Mouse (Mus musculus): ENCODE results near the gene Bpifa2.
"Not testable (repeated sequence)": the region's sequence is repeated elsewhere in the genome, so short reads cannot be mapped to it uniquely, and the experiment has no call there.

The Bpifa2 gene

DNA sequence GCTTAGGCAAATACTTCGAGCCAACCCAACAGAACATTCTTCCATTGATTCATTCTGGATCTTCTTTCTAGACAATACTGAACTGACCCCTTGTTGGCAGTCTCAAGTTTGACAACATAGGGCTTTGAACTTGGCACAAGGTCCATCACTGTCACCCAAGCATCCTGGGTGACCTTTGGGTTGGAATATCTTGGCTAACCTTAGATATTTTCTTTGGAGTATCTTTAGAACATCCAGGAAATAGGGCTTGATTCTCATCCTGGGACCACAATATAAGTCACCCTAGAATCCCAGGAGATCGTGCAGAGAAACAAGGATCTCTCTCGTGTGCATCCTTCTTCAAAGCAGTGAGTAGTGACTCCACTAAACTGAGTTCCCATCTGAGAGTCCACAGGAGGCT is at the start of gene Bpifa2:
Bpifa2 (plus strand) TSS at position 301 of the 400 bp plus-strand sequence.
- no peak for DNase-seq (ENCODE audit: low read depth, low spot score)

DNA sequence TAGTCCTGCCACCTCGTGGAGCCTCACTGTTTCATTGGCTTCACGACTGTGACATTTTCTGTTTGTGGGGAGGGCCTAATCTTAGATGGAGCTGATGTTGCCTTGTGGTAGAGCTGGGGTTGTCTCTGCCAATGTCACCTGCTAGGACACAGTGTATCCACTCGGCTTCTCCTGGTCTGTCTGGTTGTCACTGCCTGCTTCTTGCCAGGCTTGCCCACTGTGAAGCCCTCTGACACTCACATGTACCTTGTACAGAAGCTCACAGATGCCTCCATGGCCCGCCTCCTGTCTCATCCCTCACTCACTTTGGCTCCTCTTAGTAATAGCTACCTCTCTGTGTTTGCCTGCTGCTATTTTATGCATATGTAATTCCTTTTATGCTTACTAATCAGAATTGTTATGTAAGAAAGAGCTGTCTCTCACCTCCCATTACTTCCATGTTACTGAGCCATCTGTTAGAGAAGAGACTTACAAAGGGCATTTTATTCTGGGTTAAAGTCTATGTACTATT is 45.2 kb upstream of the Bpifa2 start:
- DNase-seq (ENCODE audit: low read depth, low spot score) = no peak

DNA sequence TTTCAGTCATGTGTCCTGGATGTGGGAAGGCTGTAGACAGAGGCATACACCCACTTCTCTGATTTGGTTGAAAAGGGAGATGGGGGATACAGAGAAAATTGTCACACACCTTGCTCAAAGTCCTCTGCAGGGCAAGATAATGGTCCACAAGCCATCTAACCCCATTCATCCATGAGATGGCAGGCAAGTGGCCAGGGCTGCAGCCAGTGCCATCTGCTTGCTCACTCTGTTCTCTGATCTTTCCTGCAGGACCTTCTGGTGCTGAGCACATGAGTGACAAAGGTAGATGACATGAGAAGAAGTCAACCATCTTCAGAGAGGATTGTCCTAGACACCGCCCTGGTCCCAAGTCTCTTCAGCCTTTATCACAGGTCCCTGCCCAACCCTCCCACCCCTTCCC is 44.7 kb upstream of the Bpifa2 start:
- DNase-seq (ENCODE audit: low read depth, low spot score) = no peak

DNA sequence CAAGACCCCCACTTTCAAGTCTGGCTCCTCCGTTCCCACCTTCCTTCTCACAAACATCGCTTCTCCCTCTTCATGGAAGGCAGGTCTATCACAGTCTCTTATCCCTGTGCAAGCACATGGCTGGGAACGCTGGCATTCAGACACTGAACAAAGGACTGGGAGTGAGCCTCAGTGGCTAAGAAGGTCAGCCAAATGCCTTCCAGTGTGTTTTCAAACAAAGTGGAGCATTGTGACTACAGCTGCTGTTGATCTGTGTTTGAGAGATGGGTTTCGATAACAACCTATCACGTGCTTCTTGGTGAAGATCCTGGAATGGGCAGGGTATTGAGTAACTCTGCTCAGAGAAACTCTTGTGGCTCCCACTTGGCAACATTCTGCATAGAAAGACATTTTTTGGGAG is 37.8 kb upstream of the Bpifa2 start:
- no peak for DNase-seq (ENCODE audit: low read depth, low spot score)

DNA sequence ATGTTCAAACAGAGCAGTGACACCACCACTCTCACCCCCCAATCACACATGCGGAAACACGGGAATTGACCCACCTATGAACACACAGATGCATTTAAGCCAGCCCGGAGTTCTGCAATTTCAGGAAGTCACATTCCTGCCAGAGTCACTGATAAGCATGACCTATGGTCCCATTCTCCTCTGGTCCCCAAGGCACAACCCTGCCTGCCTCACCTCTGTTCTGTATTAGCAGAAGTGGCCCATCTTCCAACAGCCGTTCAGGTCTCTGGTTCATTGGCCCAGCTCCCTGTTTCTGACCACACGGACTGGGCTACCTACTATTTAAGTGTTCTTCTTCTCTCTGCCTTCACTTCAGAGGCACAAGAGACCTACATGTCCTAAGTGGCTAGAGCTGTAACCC is 33.5 kb upstream of the Bpifa2 start, which contains the start of gene Bpifa6:
Bpifa6 (plus strand) TSS at position 364 of the 400 bp plus-strand sequence.
- no peak for DNase-seq (ENCODE audit: low read depth, low spot score)

DNA sequence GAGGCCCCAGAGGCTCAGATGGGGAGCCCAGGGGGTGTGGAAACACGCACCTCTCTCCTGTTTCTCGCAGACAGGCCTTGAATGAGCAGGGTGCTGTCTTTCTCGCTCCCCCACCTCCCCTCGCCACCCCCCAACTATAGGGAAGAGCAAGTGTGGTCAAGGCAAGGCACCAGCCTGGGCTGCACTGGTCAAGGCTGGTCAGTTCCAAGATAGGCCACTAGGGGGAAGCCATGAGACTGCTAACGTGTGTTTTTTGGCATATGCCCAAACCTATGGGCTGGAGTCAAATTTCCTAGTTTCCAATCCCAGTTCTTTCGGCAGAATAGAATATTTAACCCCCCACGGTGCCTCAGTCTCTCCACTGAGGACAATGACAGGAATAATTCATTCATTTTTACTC is 12.3 kb upstream of the Bpifa2 start:
- DNase-seq (ENCODE audit: low read depth, low spot score) = peak; percentile 54

DNA sequence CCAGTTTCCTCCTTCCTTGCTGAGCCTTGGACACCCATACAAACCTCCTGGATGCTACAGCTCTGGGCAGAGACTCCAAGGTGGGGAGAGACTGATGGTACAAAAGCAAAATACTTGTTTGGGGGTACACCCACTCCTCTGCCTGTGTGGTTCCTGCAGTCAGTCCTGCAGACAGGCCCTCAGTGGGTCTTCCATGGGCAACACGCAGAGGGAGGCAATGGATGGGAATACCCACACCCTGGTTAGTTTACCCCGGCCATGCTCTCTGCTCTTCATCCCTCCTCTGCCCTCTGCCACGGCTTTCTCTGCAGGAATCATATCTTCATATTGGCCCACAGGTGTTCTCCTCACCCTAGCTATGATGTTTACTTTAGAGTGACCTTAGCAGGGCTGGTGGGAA is 7.6 kb upstream of the Bpifa2 start:
- DNase-seq (ENCODE audit: low read depth, low spot score) = no peak

DNA sequence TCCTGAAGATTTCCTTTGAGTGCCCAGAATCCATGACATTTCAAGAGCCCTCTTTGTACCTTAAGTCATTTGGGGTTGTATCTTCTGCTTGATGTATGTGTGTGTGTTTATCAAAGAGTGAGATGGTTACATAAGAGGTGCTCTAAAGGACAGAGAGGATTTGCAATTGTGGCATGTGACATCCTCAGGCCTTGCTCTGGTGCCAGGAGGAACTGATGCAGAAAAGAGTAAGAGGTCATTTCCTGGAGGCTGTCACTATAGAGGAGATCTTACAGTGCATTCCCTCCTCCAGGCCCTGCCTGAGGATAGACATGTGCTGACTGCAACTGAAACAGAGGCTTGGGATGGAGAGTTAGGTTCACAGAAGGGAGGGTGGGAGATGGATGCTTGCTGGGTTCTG is 7.0 kb upstream of the Bpifa2 start:
- no peak for DNase-seq (ENCODE audit: low read depth, low spot score)

DNA sequence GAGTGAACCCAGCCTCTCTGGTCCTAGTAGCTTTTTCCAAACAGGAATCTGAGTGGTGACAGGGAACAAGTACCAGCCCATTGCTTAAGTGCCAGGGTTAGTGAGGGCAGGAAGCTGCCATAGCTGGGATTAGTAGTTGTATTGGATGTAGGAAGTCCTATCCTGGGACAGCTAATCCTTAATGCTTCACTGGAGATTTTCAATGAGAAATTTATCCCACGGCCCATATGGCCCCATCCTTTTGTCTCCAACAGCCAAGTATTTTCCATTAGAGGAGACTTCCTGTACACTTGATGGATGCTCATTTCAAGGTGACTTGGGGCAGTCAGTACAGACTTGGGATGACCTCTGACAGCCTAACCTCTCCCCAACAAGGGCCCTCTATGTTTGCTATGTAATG is 3.6 kb upstream of the Bpifa2 start:
- DNase-seq (ENCODE audit: low read depth, low spot score) = no peak

DNA sequence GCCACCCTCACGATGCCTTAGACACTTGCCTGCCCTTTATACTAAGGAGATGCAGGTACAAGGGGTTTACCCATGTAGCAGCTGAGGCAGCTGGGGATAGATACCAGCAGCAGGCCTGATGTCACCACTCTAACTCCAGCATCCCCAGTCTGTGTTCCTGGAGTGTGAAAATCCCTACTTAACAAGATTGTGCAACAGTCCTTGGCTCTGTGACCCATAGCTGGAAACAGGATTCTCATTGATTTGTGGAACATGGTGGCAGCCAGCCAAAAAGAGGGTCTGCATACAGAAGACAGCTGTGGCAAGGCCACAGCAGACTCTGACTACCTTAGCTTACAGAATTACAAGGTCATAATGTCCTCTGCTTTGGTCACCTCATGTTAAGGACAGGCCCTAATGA is 3.0 kb upstream of the Bpifa2 start:
- DNase-seq (ENCODE audit: low read depth, low spot score) = no peak

DNA sequence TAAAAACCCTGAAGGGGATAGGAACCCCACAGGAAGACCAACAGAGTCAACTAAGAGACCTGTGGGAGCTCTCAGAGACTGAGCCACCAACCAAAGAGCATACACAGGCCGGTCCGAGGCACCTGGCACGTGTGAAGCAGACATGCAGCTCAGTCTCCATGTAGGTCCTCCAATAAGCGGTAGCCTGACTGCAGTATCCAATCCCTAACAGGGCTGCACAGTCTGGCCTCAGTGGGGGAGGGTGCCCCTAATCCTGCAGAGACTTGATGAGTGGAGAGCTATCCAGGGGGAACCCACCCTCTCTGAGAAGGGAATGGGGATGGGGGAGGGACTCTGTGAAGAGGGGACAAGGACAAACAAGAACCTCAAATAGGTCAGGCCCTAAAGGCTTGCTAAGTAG is 2.3 kb upstream of the Bpifa2 start:
- DNase-seq (ENCODE audit: low read depth, low spot score) = no peak

DNA sequence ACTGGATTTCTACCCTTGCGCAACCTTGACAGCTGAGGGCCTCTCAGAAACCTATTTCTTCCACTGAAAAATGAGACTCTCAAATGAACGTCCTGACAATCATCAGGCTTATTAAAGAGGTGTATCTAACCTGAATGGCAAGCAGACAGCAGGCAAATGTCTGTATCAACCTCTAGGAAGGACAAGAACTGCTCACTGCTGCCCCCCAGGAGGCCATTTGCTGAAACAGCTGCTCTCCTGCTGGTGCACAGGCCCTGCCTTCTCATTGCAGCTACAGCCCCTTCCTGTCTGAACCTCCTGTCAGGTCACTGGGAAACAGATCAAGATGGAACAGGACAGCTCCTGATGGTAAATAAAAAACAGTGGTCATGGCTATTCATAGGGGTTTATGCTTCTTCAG is 1.7 kb upstream of the Bpifa2 start:
- no peak for DNase-seq (ENCODE audit: low read depth, low spot score)

DNA sequence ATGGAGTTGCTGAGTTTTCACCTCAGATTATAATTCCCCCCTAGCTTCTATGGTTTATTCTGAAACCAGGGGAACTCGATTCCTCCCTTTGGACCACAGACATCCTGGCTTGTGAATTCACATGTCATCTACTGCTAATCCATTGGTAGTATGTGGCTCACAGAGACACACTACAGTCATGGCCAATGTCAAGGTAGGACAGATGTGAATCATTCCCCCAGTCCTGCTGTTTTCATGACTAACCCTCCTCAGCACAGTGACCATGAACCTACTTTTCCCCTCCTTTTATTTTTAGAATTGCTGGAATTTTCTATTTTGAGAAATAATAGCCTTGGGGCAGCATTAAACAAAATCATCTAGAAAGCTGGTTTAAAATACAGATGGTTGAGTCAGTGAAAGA is 684 bp upstream of the Bpifa2 start:
- DNase-seq (ENCODE audit: low read depth, low spot score) = no peak

DNA sequence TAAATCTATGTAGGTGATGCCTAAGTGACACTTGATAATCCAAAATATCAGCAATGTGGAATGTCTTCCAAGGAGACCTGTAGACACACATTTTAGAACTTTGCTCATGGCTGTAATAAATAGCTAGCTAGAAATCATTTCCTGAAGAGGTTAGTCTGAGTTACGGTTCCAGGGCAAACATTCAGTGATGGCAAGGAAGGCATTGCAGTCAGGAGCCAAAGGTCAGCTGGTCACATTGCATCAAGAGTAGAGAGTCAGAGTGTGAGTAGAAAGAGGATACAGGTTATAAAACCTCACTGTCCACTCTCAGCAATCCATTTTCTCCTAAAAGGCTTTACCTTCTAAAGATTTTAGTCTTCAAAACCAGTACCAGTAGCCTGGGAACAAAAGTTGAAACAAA is 9.9 kb downstream of the Bpifa2 start:
- no peak for DNase-seq (ENCODE audit: low read depth, low spot score)

DNA sequence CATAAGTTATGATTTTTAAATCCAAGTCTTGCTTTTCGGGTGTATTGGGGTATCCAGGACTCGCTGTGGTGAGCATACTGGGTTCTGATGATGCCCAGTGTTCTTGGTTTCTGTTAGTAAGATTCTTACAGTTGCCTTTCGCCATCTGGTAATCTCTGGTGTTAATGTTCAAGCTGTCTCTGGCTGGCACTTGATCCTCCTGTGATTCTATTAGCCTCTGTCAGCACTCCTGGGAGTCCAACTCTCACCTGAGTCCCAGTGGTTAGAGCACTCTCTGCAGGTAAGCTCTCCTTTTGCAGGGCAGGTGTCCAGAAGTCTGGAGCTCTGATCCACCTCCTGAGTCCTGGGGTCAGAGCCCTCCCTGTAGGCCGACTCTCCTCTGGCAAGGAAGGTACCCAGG is 16.6 kb downstream of the Bpifa2 start:
- not testable (repeated sequence) for DNase-seq (ENCODE audit: low read depth, low spot score)

DNA sequence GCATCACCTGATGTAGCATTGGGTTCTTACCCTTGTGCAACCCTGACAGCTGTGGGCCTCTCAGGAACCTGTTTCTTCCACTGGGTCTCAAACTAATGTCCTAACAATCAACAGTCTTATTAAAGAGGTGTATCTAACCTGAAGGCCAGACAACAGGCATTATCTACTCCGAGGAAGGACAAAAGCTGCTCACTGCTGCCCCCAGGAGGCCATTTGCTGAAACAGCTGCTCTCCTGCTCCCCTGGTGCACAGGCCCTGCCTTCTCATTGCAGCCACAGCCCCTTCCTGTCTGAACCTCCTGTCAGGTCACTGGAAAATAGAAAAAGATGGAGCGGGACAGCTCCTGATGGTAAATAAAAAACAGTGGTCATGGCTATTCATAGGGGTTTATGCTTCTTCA is 30.9 kb downstream of the Bpifa2 start:
- DNase-seq (ENCODE audit: low read depth, low spot score) = peak; percentile 8

DNA sequence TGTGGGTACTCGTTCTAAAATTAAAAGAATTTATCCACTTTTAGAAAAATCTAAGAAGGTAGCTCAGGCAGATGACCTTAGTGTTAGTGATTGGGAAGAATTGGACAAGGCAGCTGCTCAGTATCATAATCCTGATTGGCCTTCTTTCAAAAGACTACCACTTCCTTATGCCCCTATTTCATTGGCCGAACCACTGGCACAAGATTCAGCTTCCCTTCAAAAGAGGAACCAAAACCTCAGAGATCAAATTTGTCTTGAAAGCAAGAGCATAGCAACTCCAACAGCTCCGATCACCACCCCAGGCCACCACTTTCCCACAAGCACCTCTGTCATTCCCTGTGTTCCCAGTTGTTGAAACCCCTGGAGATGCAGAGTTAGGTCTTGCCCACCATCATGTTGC is 36.7 kb downstream of the Bpifa2 start:
- DNase-seq (ENCODE audit: low read depth, low spot score) = no peak

DNA sequence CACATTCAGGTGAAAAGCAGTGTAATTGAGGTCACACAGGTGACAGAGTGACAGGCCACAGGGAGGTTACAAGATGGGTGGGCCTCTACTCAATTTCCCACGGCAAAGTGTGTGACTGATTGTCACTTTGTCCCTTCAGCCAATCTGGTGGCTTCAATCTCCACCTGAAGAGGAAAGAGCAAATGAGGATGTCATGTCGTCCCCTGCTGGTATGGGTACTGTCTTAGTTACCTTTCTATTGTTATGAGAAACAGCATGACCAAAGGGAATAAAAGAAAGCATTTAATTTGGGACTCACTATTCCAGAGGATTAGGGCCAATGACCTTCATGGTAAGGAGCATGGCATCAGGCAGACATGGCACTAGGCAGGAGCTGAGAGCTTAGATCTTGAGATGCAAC is 50.6 kb downstream of the Bpifa2 start:
- DNase-seq (ENCODE audit: low read depth, low spot score) = no peak
